Mouse (Mus musculus): ENCODE results near the gene Mkln1. TPM values are rescaled to one million over a fixed set of nuclear protein-coding genes. Genes with fewer than 3 reads are reported as not detected.

The Mkln1 gene
- polyA plus RNA-seq, 1 experiment from 2014 or later = 208 TPM

- WGBS = 81% methylated on average over 5 of the region's 5 CpGs
- DNase-seq (ENCODE audit: low spot score) = no peak
- no peaks in the 10 kb centered on the region for H3K27me3 ChIP-seq (ENCODE audit: control insufficient read depth, insufficient read depth, low read length)
- H3K4me1 ChIP-seq (ENCODE audit: control insufficient read depth, insufficient read depth, low read length) = no peaks in the 10 kb centered on the region
- no peak overlapping the region for H3K4me3 ChIP-seq (ENCODE audit: low read depth, low read length)
- no peak for ATAC-seq (ENCODE audit: insufficient read depth, low FRiP score, low TSS enrichment)
- H3K9ac ChIP-seq (ENCODE audit: low read length) = no peak overlapping the region
- no peak overlapping the region for H3K4me2 ChIP-seq (ENCODE audit: low read depth)
- H3K9me3 ChIP-seq (ENCODE audit: control insufficient read depth, low read length) = no peaks in the 10 kb centered on the region
- no peak overlapping the region for H3K27ac ChIP-seq (ENCODE audit: low read depth, low read length)
- H3K36me3 ChIP-seq (ENCODE audit: control insufficient read depth, insufficient read depth, low read length) = no peaks in the 10 kb centered on the region
These were observed 124.5 kb downstream of the Mkln1 start for GRCm38 (mm10) chr6:31523039-31523438.

GRCm38 (mm10) chr6:31523657-31524056, 125.1 kb downstream of the Mkln1 start:
- no peak overlapping the region for H3K27ac ChIP-seq (ENCODE audit: low read depth, low read length)
- no peaks in the 10 kb centered on the region for H3K4me1 ChIP-seq (ENCODE audit: control insufficient read depth, insufficient read depth, low read length)

GRCm38 (mm10) chr6:31524121-31524520, 125.6 kb downstream of the Mkln1 start:
- no peak for DNase-seq (ENCODE audit: low spot score)
- no peaks in the 10 kb centered on the region for H3K9me3 ChIP-seq (ENCODE audit: control insufficient read depth, low read length)
- WGBS = 98% methylated on average over 13 of the region's 13 CpGs
- no peak for ATAC-seq (ENCODE audit: insufficient read depth, low FRiP score, low TSS enrichment)
- no peaks in the 10 kb centered on the region for H3K27me3 ChIP-seq (ENCODE audit: control insufficient read depth, insufficient read depth, low read length)
- no peak overlapping the region for H3K4me3 ChIP-seq (ENCODE audit: low read depth, low read length)
- H3K4me2 ChIP-seq (ENCODE audit: low read depth) = no peak overlapping the region
- H3K9ac ChIP-seq (ENCODE audit: low read length) = no peak overlapping the region
- H3K4me1 ChIP-seq (ENCODE audit: control insufficient read depth, insufficient read depth, low read length) = no peaks in the 10 kb centered on the region
- H3K27ac ChIP-seq (ENCODE audit: low read depth, low read length) = no peak overlapping the region
- no peaks in the 10 kb centered on the region for H3K36me3 ChIP-seq (ENCODE audit: control insufficient read depth, insufficient read depth, low read length)

More at GRCm38 (mm10) chr6:31523657-31524056, 125.1 kb downstream of the Mkln1 start:
- H3K4me2 ChIP-seq (ENCODE audit: low read depth) = no peak overlapping the region
- H3K9ac ChIP-seq (ENCODE audit: low read length) = no peak overlapping the region
- 96% methylated on average over 4 of the region's 4 CpGs for WGBS
- no peak overlapping the region for H3K4me3 ChIP-seq (ENCODE audit: low read depth, low read length)
- H3K27me3 ChIP-seq (ENCODE audit: control insufficient read depth, insufficient read depth, low read length) = no peaks in the 10 kb centered on the region
- DNase-seq (ENCODE audit: low spot score) (no peak), ATAC-seq (ENCODE audit: insufficient read depth, low FRiP score, low TSS enrichment) (no peak)
- no peaks in the 10 kb centered on the region for H3K36me3 ChIP-seq (ENCODE audit: control insufficient read depth, insufficient read depth, low read length)
- no peaks in the 10 kb centered on the region for H3K9me3 ChIP-seq (ENCODE audit: control insufficient read depth, low read length)

- Histone ChIP-seq H3K4me2 (ENCODE audit: low read depth) (no peak overlapping the region), H3K27ac (ENCODE audit: low read depth, low read length) (no peak overlapping the region), H3K9me3 (ENCODE audit: control insufficient read depth, low read length) (no peaks in the 10 kb centered on the region), H3K27me3 (ENCODE audit: control insufficient read depth, insufficient read depth, low read length) (no peaks in the 10 kb centered on the region), H3K4me1 (ENCODE audit: control insufficient read depth, insufficient read depth, low read length) (no peaks in the 10 kb centered on the region), H3K4me3 (ENCODE audit: low read depth, low read length) (no peak overlapping the region), H3K36me3 (ENCODE audit: control insufficient read depth, insufficient read depth, low read length) (no peaks in the 10 kb centered on the region), H3K9ac (ENCODE audit: low read length) (no peak overlapping the region)
- ATAC-seq (ENCODE audit: insufficient read depth, low FRiP score, low TSS enrichment) (no peak), DNase-seq (ENCODE audit: low spot score) (no peak)
- 88% methylated on average over 8 of the region's 8 CpGs for WGBS
These were observed 126.1 kb downstream of the Mkln1 start for GRCm38 (mm10) chr6:31524647-31525046.

GRCm38 (mm10) chr6:31525231-31525900, 126.8 kb downstream of the Mkln1 start:
- ATAC-seq (ENCODE audit: insufficient read depth, low FRiP score, low TSS enrichment) (peak; percentile 53; the same call in 1 of the 2 replicates), DNase-seq (ENCODE audit: low spot score) (peak; percentile 77)
- Histone ChIP-seq H3K36me3 (ENCODE audit: control insufficient read depth, insufficient read depth, low read length) (no peaks in the 10 kb centered on the region), H3K27me3 (ENCODE audit: control insufficient read depth, insufficient read depth, low read length) (no peaks in the 10 kb centered on the region), H3K4me2 (ENCODE audit: low read depth) (no peak overlapping the region), H3K9me3 (ENCODE audit: control insufficient read depth, low read length) (no peaks in the 10 kb centered on the region), H3K27ac (ENCODE audit: low read depth, low read length) (no peak overlapping the region), H3K9ac (ENCODE audit: low read length) (no peak overlapping the region), H3K4me3 (ENCODE audit: low read depth, low read length) (no peak overlapping the region), H3K4me1 (ENCODE audit: control insufficient read depth, insufficient read depth, low read length) (no peaks in the 10 kb centered on the region)
- 69% methylated on average over 6 of the region's 6 CpGs for WGBS

GRCm38 (mm10) chr6:31526929-31527328, 128.4 kb downstream of the Mkln1 start:
- 97% methylated on average over 5 of the region's 5 CpGs for WGBS
- ATAC-seq (ENCODE audit: insufficient read depth, low FRiP score, low TSS enrichment) = no peak
- peak; percentile 8 for DNase-seq (ENCODE audit: low spot score)
- no peak overlapping the region for H3K27ac ChIP-seq (ENCODE audit: low read depth, low read length)
- no peaks in the 10 kb centered on the region for H3K9me3 ChIP-seq (ENCODE audit: control insufficient read depth, low read length)
- H3K36me3 ChIP-seq (ENCODE audit: control insufficient read depth, insufficient read depth, low read length) = no peaks in the 10 kb centered on the region
- H3K27me3 ChIP-seq (ENCODE audit: control insufficient read depth, insufficient read depth, low read length) = no peaks in the 10 kb centered on the region
- H3K4me2 ChIP-seq (ENCODE audit: low read depth) = no peak overlapping the region
- no peaks in the 10 kb centered on the region for H3K4me1 ChIP-seq (ENCODE audit: control insufficient read depth, insufficient read depth, low read length)
- no peak overlapping the region for H3K4me3 ChIP-seq (ENCODE audit: low read depth, low read length)
- no peak overlapping the region for H3K9ac ChIP-seq (ENCODE audit: low read length)

GRCm38 (mm10) chr6:31527897-31528296, 129.4 kb downstream of the Mkln1 start:
- H3K4me3 ChIP-seq (ENCODE audit: low read depth, low read length) = no peak overlapping the region
- no peaks in the 10 kb centered on the region for H3K36me3 ChIP-seq (ENCODE audit: control insufficient read depth, insufficient read depth, low read length)
- H3K4me1 ChIP-seq (ENCODE audit: control insufficient read depth, insufficient read depth, low read length) = no peaks in the 10 kb centered on the region
- H3K27me3 ChIP-seq (ENCODE audit: control insufficient read depth, insufficient read depth, low read length) = no peaks in the 10 kb centered on the region
- H3K4me2 ChIP-seq (ENCODE audit: low read depth) = no peak overlapping the region
- WGBS = 71% methylated on average over 7 of the region's 7 CpGs
- peak; percentile 65 for DNase-seq (ENCODE audit: low spot score)
- ATAC-seq (ENCODE audit: insufficient read depth, low FRiP score, low TSS enrichment) = no peak
- H3K9me3 ChIP-seq (ENCODE audit: control insufficient read depth, low read length) = no peaks in the 10 kb centered on the region
- H3K9ac ChIP-seq (ENCODE audit: low read length) = no peak overlapping the region
- H3K27ac ChIP-seq (ENCODE audit: low read depth, low read length) = no peak overlapping the region

GRCm38 (mm10) chr6:31528339-31528738, 129.8 kb downstream of the Mkln1 start:
- Histone ChIP-seq H3K4me1 (ENCODE audit: control insufficient read depth, insufficient read depth, low read length) (no peaks in the 10 kb centered on the region), H3K4me2 (ENCODE audit: low read depth) (no peak overlapping the region), H3K27ac (ENCODE audit: low read depth, low read length) (no peak overlapping the region), H3K27me3 (ENCODE audit: control insufficient read depth, insufficient read depth, low read length) (no peaks in the 10 kb centered on the region), H3K4me3 (ENCODE audit: low read depth, low read length) (no peak overlapping the region), H3K9me3 (ENCODE audit: control insufficient read depth, low read length) (no peaks in the 10 kb centered on the region), H3K9ac (ENCODE audit: low read length) (no peak overlapping the region), H3K36me3 (ENCODE audit: control insufficient read depth, insufficient read depth, low read length) (no peaks in the 10 kb centered on the region)
- DNase-seq (ENCODE audit: low spot score) = no peak
- WGBS = 74% methylated on average over 5 of the region's 5 CpGs
- no peak for ATAC-seq (ENCODE audit: insufficient read depth, low FRiP score, low TSS enrichment)

- Histone ChIP-seq H3K4me1 (ENCODE audit: control insufficient read depth, insufficient read depth, low read length) (no peaks in the 10 kb centered on the region), H3K4me2 (ENCODE audit: low read depth) (no peak overlapping the region), H3K9me3 (ENCODE audit: control insufficient read depth, low read length) (no peaks in the 10 kb centered on the region), H3K36me3 (ENCODE audit: control insufficient read depth, insufficient read depth, low read length) (no peaks in the 10 kb centered on the region), H3K9ac (ENCODE audit: low read length) (no peak overlapping the region), H3K27ac (ENCODE audit: low read depth, low read length) (no peak overlapping the region), H3K4me3 (ENCODE audit: low read depth, low read length) (no peak overlapping the region), H3K27me3 (ENCODE audit: control insufficient read depth, insufficient read depth, low read length) (no peaks in the 10 kb centered on the region)
- DNase-seq (ENCODE audit: low spot score) (no peak), ATAC-seq (ENCODE audit: insufficient read depth, low FRiP score, low TSS enrichment) (no peak)
- WGBS = 91% methylated on average over 3 of the region's 3 CpGs
These were observed 133.3 kb downstream of the Mkln1 start for GRCm38 (mm10) chr6:31531880-31532279.

Data from neural tube, embryonic 11.5 days (tissue).